Mouse (Mus musculus) cortical plate, adult 2 months (tissue): ENCODE measurements around the gene Rab31. TPM values are rescaled to one million over a fixed set of nuclear protein-coding genes. Genes with fewer than 3 reads are reported as not detected.

Experiments used
- H3K27ac ChIP-seq: fragments of 200-500 bp; 2 replicates; pipeline ENCODE4 v1.5.1; 2012; ENCODE audit warnings: low read length, control low read depth, inconsistent platforms; ENCODE audit not compliant: insufficient read depth
- H3K4me1 ChIP-seq: fragments of 200-500 bp; 2 replicates; pipeline ENCODE4 v1.6.1; 2011; ENCODE audit warnings: low read length; ENCODE audit not compliant: control insufficient read depth, insufficient read depth
- H3K4me3 ChIP-seq: fragments of 200-500 bp; 2 replicates; pipeline ENCODE4 v1.5.1; 2011; ENCODE audit warnings: mild to moderate bottlenecking, low read length, control low read depth; ENCODE audit not compliant: insufficient read depth
- CTCF ChIP-seq: fragments of 200-500 bp; IDR thresholded peaks from 2 replicates; pipeline ENCODE4 v1.5.1; 2011; ENCODE audit warnings: mild to moderate bottlenecking, control low read depth, low read length; ENCODE audit not compliant: insufficient read depth; ENCODE audit errors: extremely low read depth
- POLR2A ChIP-seq: fragments of 200-500 bp; IDR thresholded peaks from 2 replicates; pipeline ENCODE4 v1.6.1; 2011; ENCODE audit warnings: mild to moderate bottlenecking, low read length, control low read depth; ENCODE audit not compliant: insufficient read depth; ENCODE audit errors: extremely low read depth
- polyA plus RNA-seq: library from polyadenylated mRNA; depleted of rRNA; stranded (reverse); fragments of >200 nt; gene quantifications from 2 replicates; pipeline ENCODE4 v1.2.3, GENCODE M21; 2012

Gene Rab31
- polyA plus RNA-seq, 1 experiment, result 84.6 TPM

- no peak overlapping the region for H3K27ac ChIP-seq
These were observed 74.6 kb downstream of the Rab31 start for GRCm38 (mm10) chr17:65697791-65698463.

DNA sequence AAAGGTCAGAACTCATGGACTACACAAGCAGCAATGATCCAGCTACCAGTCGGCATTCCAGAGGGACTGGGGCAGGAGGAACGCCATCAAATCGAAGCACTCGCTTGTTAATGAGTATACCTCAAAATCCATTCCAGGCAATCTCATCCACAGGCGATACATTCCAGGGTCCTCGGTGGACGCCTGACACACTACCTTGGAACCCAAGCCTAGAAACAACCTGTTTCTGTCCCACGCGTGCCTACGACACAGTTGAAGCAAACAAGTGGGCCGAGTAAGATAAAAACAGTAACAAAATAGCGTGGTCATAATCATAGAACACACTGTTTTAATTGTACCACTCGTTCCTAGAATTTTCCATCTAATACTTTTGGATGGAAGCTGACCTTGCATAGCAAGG, 75.6 kb downstream of the Rab31 start:
- no peak for TF ChIP-seq CTCF
- TF ChIP-seq POLR2A, result no peak
- no peak overlapping the region for H3K27ac ChIP-seq
- H3K4me1 ChIP-seq, result peaks cover 2% of the 10 kb centered on the region; the same call in 1 of the 2 replicates
- H3K4me3 ChIP-seq, result no peak overlapping the region

More at GRCm38 (mm10) chr17:65697791-65698463, 74.6 kb downstream of the Rab31 start:
- no peak for TF ChIP-seq CTCF
- TF ChIP-seq POLR2A, result no peak
- H3K4me1 ChIP-seq, result peaks cover 2% of the 10 kb centered on the region; the same call in 1 of the 2 replicates
- no peak overlapping the region for H3K4me3 ChIP-seq

GRCm38 (mm10) chr17:65692276-65692675, 80.3 kb downstream of the Rab31 start:
- no peak overlapping the region for H3K27ac ChIP-seq
- TF ChIP-seq CTCF, result no peak
- no peak for TF ChIP-seq POLR2A
- no peaks in the 10 kb centered on the region for H3K4me1 ChIP-seq
- H3K4me3 ChIP-seq, result no peak overlapping the region

- Histone ChIP-seq H3K27ac (no peak overlapping the region), H3K4me1 (no peaks in the 10 kb centered on the region; the same call in 1 of the 2 replicates)
These were observed 88.8 kb downstream of the Rab31 start for GRCm38 (mm10) chr17:65683731-65684130.

DNA sequence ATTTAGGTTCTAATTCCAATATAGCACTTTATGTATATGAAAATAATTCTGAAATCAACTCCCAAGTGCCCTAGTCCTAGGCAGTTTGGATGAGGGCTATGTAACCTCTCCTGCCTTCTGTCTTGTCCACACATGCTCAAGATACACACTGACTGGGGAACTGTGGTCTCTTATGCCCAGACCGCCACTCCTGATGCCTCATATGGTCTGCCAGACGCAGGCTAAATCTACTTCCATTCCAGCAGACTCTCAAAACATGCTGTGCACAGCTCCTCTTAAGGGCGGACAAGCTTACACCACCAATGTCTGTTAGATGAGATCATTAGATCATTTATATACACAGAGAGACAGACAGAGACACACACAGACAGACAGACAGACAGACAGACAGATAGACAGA, 89.2 kb downstream of the Rab31 start:
- H3K4me1 ChIP-seq, result no peaks in the 10 kb centered on the region; the same call in 1 of the 2 replicates
- no peak overlapping the region for H3K4me3 ChIP-seq
- H3K27ac ChIP-seq, result no peak overlapping the region
- no peak for TF ChIP-seq CTCF
- no peak for TF ChIP-seq POLR2A

More at GRCm38 (mm10) chr17:65683731-65684130, 88.8 kb downstream of the Rab31 start:
- TF ChIP-seq POLR2A, result no peak
- TF ChIP-seq CTCF, result no peak
- no peak overlapping the region for H3K4me3 ChIP-seq

DNA sequence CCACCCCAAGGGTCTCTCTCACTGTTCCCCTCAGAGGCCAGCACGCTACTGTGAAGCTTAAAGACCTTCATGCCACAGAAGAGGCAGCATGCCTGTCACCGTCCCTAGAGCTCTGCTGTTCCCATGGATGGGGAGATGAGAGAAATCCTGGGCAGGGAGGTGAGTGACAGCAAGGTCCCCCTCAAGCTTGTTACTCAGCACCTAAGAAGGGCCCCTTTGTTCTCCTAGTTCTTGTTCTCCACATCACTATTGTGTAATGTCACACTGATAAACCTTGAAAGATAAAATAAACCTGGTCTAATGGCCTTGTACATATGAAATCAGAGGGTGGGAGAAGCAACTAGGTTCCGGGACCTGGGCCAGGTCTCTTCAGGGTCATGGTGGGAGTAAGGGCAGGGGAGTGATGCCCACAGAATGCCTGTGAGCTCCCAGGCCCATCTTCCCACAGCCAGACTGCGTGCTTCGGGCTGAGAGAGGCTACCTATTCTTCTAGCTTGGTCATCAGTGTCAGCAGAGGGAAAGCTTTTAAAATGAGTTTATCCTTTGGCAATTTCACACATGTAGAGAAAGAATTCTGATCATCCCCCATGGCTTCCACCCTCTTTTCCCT, 90.4 kb downstream of the Rab31 start:
- TF ChIP-seq POLR2A, result no peak
- no peak for TF ChIP-seq CTCF
- Histone ChIP-seq H3K27ac (no peak overlapping the region), H3K4me3 (no peak overlapping the region), H3K4me1 (no peaks in the 10 kb centered on the region; the same call in 1 of the 2 replicates)

- H3K27ac ChIP-seq, result no peak overlapping the region
- no peaks in the 10 kb centered on the region; the same call in 1 of the 2 replicates for H3K4me1 ChIP-seq
- TF ChIP-seq POLR2A, result no peak
- TF ChIP-seq CTCF, result no peak
- no peak overlapping the region for H3K4me3 ChIP-seq
These were observed 91.0 kb downstream of the Rab31 start for GRCm38 (mm10) chr17:65681516-65681915.

DNA sequence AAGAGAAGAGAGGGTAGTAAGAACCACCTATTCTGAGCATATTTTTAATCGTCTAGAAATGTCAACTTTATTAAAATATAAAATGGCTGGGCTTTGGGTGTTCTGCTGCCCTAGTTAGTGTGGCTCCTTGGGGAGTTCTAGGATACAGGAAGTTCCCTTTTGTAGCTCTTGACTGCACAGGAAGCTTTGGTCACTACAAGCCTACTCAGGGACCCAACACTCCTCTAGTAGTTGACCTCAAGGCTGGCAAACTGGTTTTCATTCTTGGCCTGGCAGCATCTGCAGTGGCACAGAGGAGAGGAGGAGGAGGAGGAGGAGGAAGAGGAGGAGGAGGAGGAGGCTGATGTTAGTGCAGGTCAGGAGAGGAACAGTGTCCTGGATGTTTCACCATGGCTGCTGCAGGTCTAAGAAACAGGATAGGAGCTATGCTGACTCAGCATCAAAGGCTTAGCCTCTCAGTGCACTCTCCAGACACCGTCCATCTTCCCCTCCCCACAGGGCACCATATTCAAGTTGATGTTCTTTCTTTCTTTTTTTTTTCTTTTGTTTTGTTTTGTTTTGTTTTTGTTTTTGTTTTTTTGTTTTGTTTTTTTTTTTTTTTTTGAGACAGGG, 91.6 kb downstream of the Rab31 start:
- Histone ChIP-seq H3K4me3 (no peak overlapping the region), H3K27ac (no peak overlapping the region), H3K4me1 (no peaks in the 10 kb centered on the region; the same call in 1 of the 2 replicates)
- TF ChIP-seq CTCF (no peak), POLR2A (no peak)

GRCm38 (mm10) chr17:65679806-65680446, 92.6 kb downstream of the Rab31 start:
- H3K4me1 ChIP-seq, result no peaks in the 10 kb centered on the region; the same call in 1 of the 2 replicates
- no peak overlapping the region for H3K27ac ChIP-seq
- no peak overlapping the region for H3K4me3 ChIP-seq
- TF ChIP-seq POLR2A (no peak), CTCF (no peak)
